Mouse (Mus musculus): Measurements from ENCODE around the gene D430042O09Rik. TPM values are rescaled to one million over a fixed set of nuclear protein-coding genes. Genes with fewer than 3 reads are reported as not detected.

The D430042O09Rik gene
- polyA plus RNA-seq, 1 experiment from 2014 or later, result 7.9 TPM

DNA sequence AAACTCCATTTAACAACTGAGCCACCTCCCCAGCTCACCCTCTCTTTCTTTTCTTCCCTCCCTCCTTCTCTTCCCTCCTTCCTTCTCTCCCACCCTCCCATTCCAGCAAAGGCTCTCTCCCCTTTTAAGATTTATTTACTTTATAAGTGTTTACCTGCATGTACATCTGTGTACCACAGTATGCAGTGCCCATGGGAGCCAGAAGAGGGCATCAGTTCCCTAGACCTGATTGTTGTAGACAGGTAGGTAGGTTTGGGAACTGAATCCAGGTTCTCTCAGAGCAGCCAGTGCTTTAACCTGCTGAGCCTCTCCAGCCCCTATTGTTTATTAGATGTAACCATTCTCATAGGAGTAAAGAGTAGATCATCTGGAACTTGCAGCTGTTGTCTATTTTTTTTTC is 14.4 kb downstream of the D430042O09Rik start:
- Histone ChIP-seq H3K27me3 (ENCODE audit: control insufficient read depth, insufficient read depth, low read length) (no peaks in the 10 kb centered on the region), H3K9ac (ENCODE audit: low read length) (no peak overlapping the region), H3K4me3 (ENCODE audit: low read depth, low read length) (no peak overlapping the region), H3K4me2 (no peak overlapping the region), H3K4me1 (ENCODE audit: control insufficient read depth, insufficient read depth, low read length) (no peaks in the 10 kb centered on the region), H3K9me3 (ENCODE audit: control insufficient read depth, low read length) (no peaks in the 10 kb centered on the region), H3K36me3 (ENCODE audit: control insufficient read depth, insufficient read depth, low read length) (no peaks in the 10 kb centered on the region), H3K27ac (ENCODE audit: low read depth, low read length) (no peak overlapping the region)
- no peak for DNase-seq (ENCODE audit: low spot score, missing footprints)
- no peak for ATAC-seq (ENCODE audit: low FRiP score)

DNA sequence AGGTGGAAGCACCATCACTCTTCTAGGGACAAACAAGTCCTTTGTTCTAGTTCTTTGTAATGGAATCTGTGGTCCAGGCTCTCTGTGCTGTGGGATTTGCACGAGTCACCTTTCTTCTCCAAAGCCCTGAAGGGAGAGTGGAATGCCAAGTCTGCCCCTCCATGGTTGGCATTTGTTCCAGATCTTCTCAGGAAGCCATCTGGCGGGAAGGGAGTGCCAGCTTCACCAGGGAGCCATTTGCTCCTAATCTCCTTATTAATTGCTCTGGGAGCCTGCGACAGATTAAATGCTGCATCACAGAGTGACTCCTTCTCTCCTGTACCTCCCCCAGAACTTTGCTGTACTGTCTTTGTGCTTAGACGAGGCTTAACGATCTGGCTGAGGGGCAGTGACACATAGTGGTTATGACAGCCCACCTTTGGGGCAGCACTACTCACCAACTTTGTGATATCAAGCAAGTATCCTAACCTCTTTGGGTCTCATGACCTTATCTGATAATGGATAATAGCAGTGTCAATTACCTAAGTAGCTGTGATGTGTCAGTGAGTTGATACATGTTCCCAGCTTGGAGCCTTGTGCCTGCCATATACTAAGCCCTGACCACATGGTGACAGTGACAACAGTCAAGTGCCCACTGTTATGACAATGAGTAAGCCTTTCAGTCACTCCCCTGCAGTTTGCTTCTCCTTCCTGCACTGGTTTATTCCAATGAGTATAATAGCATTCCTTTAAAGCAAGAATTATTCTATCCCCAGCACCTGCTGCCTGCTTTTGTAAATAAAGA is 15.7 kb downstream of the D430042O09Rik start:
- no peaks in the 10 kb centered on the region for H3K4me1 ChIP-seq (ENCODE audit: control insufficient read depth, insufficient read depth, low read length)
- 65% methylated on average over 5 of the region's 5 CpGs for WGBS
- no peak overlapping the region for H3K9ac ChIP-seq (ENCODE audit: low read length)
- H3K4me3 ChIP-seq (ENCODE audit: low read depth, low read length), result no peak overlapping the region
- no peak overlapping the region for H3K4me2 ChIP-seq
- DNase-seq (ENCODE audit: low spot score, missing footprints), result no peak
- H3K9me3 ChIP-seq (ENCODE audit: control insufficient read depth, low read length), result no peaks in the 10 kb centered on the region
- no peak for ATAC-seq (ENCODE audit: low FRiP score)
- H3K27ac ChIP-seq (ENCODE audit: low read depth, low read length), result no peak overlapping the region
- H3K27me3 ChIP-seq (ENCODE audit: control insufficient read depth, insufficient read depth, low read length), result no peaks in the 10 kb centered on the region
- H3K36me3 ChIP-seq (ENCODE audit: control insufficient read depth, insufficient read depth, low read length), result no peaks in the 10 kb centered on the region

DNA sequence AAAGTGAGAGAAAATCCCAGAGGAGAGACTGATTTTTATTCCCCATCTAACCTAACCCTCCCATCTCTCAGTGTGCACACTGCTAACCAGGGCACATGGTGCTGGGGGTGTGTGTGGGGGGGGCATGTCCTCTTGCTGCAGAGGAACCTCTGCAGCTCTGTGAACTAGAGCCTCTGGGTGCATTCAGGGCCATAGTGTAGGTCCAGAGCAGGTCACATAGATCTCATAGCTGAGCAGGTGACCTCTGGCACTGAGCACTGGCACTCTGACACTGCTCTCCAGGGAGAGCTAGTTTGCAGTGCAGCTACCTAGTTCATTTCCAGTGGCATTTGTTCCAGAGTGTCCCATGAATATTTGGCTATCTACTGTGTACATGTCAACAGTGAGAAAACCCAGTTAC is 24.0 kb downstream of the D430042O09Rik start:
- Histone ChIP-seq H3K9me3 (ENCODE audit: control insufficient read depth, low read length) (no peaks in the 10 kb centered on the region), H3K4me3 (ENCODE audit: low read depth, low read length) (no peak overlapping the region), H3K4me2 (no peak overlapping the region), H3K4me1 (ENCODE audit: control insufficient read depth, insufficient read depth, low read length) (no peaks in the 10 kb centered on the region), H3K27ac (ENCODE audit: low read depth, low read length) (no peak overlapping the region), H3K36me3 (ENCODE audit: control insufficient read depth, insufficient read depth, low read length) (no peaks in the 10 kb centered on the region), H3K9ac (ENCODE audit: low read length) (no peak overlapping the region), H3K27me3 (ENCODE audit: control insufficient read depth, insufficient read depth, low read length) (no peaks in the 10 kb centered on the region)
- ATAC-seq (ENCODE audit: low FRiP score), result no peak
- DNase-seq (ENCODE audit: low spot score, missing footprints), result no peak

DNA sequence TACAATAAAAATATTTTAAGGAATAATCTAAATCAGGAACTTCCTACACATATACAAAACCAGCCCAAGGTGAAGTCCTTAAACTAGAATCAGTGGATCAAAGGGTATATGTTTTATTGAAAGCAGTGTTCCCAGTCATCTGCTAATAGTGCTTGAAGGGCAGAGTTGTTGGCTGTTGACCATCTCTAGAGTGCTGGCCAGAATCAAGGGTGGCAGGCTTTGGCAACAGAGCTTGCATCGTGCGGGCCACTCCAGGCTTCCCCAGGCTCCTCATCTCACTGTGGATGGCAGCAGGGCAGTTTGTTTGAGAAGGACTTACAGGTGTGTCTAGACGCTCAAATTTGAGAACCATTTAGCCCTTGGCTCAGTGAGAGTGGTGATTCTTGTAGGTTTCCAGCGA is 26.1 kb downstream of the D430042O09Rik start:
- no peaks in the 10 kb centered on the region for H3K4me1 ChIP-seq (ENCODE audit: control insufficient read depth, insufficient read depth, low read length)
- H3K36me3 ChIP-seq (ENCODE audit: control insufficient read depth, insufficient read depth, low read length), result no peaks in the 10 kb centered on the region
- H3K4me2 ChIP-seq, result no peak overlapping the region
- no peaks in the 10 kb centered on the region for H3K9me3 ChIP-seq (ENCODE audit: control insufficient read depth, low read length)
- ATAC-seq (ENCODE audit: low FRiP score), result no peak
- no peak for DNase-seq (ENCODE audit: low spot score, missing footprints)
- no peak overlapping the region for H3K27ac ChIP-seq (ENCODE audit: low read depth, low read length)
- 86% methylated on average over 4 of the region's 4 CpGs for WGBS
- no peak overlapping the region for H3K4me3 ChIP-seq (ENCODE audit: low read depth, low read length)
- H3K9ac ChIP-seq (ENCODE audit: low read length), result no peak overlapping the region
- H3K27me3 ChIP-seq (ENCODE audit: control insufficient read depth, insufficient read depth, low read length), result no peaks in the 10 kb centered on the region

DNA sequence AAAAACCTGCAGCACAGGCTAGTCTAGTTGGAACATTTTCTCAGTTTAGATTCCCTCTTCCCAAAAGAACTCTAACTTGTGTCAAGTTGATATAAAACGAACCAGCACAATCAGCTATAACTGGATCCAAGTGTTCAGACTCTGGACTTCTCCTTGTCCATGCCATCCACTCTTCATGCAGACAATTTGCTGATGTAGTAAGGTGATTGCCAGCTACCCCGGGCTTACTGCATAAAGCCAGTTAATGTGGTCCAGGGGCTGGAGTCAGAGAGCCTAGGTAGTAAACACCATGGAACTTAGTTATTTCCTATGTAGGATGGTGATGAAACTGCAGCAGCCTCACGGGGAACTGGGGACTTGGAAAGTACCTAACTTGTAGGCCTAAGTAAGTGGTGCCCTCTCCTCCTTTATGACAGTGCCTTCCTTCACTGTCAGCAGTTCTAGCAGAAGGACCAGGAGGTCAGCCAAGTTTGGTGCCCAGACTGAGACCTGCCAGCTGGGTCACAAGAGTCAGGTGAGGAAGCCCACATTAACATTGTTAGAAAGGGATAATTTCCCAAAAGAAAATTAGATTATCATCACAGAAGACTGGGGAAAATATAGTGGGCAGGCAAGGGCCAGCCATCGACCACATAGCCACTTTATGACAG is 28.8 kb downstream of the D430042O09Rik start:
- Histone ChIP-seq H3K9ac (ENCODE audit: low read length) (no peak overlapping the region), H3K4me2 (no peak overlapping the region), H3K4me3 (ENCODE audit: low read depth, low read length) (no peak overlapping the region), H3K27ac (ENCODE audit: low read depth, low read length) (no peak overlapping the region), H3K27me3 (ENCODE audit: control insufficient read depth, insufficient read depth, low read length) (no peaks in the 10 kb centered on the region), H3K4me1 (ENCODE audit: control insufficient read depth, insufficient read depth, low read length) (no peaks in the 10 kb centered on the region), H3K9me3 (ENCODE audit: control insufficient read depth, low read length) (no peaks in the 10 kb centered on the region), H3K36me3 (ENCODE audit: control insufficient read depth, insufficient read depth, low read length) (no peaks in the 10 kb centered on the region)
- DNase-seq (ENCODE audit: low spot score, missing footprints), result no peak
- WGBS, result 85% methylated on average over 4 of the region's 4 CpGs
- no peak for ATAC-seq (ENCODE audit: low FRiP score)

DNA sequence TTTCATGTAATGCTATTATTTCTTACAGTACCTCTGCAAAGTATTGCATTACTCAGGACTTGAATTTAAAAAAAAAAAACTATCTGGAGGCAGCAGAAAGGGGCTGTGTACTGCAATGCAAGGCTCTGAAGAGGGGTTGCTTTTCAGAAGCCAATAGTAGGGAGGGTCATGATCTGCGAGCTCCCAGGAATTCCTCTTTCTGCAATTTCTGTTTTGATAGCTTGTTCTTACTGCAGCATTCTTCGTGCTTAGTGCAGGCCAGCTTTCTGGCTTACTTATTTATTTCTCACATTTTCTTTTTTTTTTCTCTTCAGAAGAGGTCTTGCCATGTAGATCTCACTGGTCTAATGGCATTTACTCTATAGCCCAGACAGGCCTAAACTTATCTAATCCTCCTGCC is 32.8 kb downstream of the D430042O09Rik start:
- H3K36me3 ChIP-seq (ENCODE audit: control insufficient read depth, insufficient read depth, low read length), result no peaks in the 10 kb centered on the region
- no peak overlapping the region for H3K4me3 ChIP-seq (ENCODE audit: low read depth, low read length)
- H3K27me3 ChIP-seq (ENCODE audit: control insufficient read depth, insufficient read depth, low read length), result no peaks in the 10 kb centered on the region
- no peak for DNase-seq (ENCODE audit: low spot score, missing footprints)
- H3K9me3 ChIP-seq (ENCODE audit: control insufficient read depth, low read length), result no peaks in the 10 kb centered on the region
- H3K27ac ChIP-seq (ENCODE audit: low read depth, low read length), result no peak overlapping the region
- WGBS, result 85% methylated on average over 2 of the region's 2 CpGs
- H3K4me1 ChIP-seq (ENCODE audit: control insufficient read depth, insufficient read depth, low read length), result no peaks in the 10 kb centered on the region
- H3K9ac ChIP-seq (ENCODE audit: low read length), result no peak overlapping the region
- no peak for ATAC-seq (ENCODE audit: low FRiP score)
- no peak overlapping the region for H3K4me2 ChIP-seq

DNA sequence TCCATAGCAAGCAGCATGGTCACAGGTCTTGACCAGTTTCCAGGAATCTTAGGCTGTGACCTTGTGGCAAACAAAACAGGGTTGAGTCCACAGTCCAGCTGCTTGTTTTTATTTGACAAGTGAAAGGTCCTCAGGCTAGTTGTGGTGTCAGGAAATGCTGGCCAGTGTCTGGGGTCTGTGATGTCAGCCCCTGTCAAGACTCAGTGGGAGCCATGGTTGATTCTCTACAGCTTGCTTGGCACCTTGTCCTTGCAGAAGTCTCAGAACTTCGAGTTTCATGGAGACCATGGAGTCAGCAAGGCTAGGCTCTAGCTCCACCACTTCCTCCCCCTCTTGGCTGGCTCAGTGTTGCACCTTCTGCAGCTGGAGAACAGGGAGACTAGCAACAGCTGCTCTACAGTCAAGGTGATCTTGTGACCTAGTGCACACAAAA is 33.6 kb downstream of the D430042O09Rik start:
- Histone ChIP-seq H3K27me3 (ENCODE audit: control insufficient read depth, insufficient read depth, low read length) (no peaks in the 10 kb centered on the region), H3K4me2 (no peak overlapping the region), H3K4me3 (ENCODE audit: low read depth, low read length) (no peak overlapping the region), H3K9ac (ENCODE audit: low read length) (no peak overlapping the region), H3K9me3 (ENCODE audit: control insufficient read depth, low read length) (no peaks in the 10 kb centered on the region), H3K36me3 (ENCODE audit: control insufficient read depth, insufficient read depth, low read length) (no peaks in the 10 kb centered on the region), H3K27ac (ENCODE audit: low read depth, low read length) (no peak overlapping the region), H3K4me1 (ENCODE audit: control insufficient read depth, insufficient read depth, low read length) (no peaks in the 10 kb centered on the region)
- ATAC-seq (ENCODE audit: low FRiP score), result no peak
- no peak for DNase-seq (ENCODE audit: low spot score, missing footprints)
- WGBS, result 61% methylated on average over 1 of the region's 1 CpGs

DNA sequence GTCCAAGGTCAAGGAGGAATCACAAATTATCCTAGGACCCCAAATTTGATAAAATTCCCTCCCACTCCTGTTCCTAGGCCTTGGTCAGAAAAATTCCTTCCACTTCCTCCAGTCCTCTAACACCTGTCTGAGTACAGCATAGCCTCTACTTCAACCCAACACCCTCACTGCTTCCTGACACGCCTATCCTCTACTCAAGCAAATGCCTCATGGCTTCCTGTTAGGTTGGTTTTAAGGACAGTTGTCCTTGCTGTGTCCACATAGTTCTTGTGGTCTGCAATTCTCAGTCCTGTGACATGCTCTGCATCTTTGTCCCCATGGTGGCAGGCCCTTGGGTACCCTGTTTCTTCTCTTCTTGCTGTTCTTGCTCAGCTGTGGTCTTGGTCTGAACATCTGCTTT is 37.1 kb downstream of the D430042O09Rik start:
- ATAC-seq (ENCODE audit: low FRiP score), result no peak

DNA sequence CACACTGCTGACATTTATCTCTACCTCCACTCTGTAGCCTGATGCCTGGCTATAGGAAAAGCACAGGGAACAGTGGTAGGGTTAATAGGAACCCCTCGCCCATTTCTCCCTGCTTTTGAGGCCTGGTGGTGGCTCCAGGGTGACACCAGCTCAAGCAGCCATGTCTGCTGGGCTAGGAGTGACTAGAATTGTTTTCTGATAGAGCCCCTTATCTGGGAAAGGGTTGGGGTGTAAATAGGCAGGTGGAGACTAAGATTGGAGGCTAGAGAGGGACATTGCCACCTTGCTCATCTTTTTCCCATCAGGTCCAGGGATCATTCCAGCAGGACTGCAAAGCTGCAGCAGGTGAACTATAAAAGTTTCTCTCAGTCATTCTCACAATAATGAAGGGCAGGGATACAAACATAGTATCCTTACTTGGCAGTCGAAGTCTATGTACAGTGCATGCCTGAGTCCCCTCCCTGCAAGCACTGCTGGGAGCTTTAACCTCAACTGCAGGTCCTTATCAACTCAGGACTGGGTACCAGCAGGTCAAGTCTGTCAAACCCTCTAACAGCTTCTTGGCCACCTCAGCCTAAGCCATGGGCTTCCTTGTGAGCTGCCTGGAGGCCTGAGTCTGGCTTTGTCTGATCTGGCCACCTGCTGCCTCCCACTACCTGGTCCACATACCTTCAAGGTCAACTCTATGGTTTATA is 39.1 kb downstream of the D430042O09Rik start:
- DNase-seq (ENCODE audit: low spot score, missing footprints), result no peak
- H3K4me3 ChIP-seq (ENCODE audit: low read depth, low read length), result no peak overlapping the region

More for the DNA sequence above, 37.1 kb downstream of the D430042O09Rik start:
- Histone ChIP-seq H3K4me1 (ENCODE audit: control insufficient read depth, insufficient read depth, low read length) (no peaks in the 10 kb centered on the region), H3K9ac (ENCODE audit: low read length) (no peak overlapping the region), H3K27ac (ENCODE audit: low read depth, low read length) (no peak overlapping the region), H3K4me2 (no peak overlapping the region), H3K4me3 (ENCODE audit: low read depth, low read length) (no peak overlapping the region), H3K9me3 (ENCODE audit: control insufficient read depth, low read length) (no peaks in the 10 kb centered on the region), H3K27me3 (ENCODE audit: control insufficient read depth, insufficient read depth, low read length) (no peaks in the 10 kb centered on the region), H3K36me3 (ENCODE audit: control insufficient read depth, insufficient read depth, low read length) (no peaks in the 10 kb centered on the region)
- no peak for DNase-seq (ENCODE audit: low spot score, missing footprints)
- 100% methylated on average over 1 of the region's 1 CpGs for WGBS

More for the DNA sequence above, 39.1 kb downstream of the D430042O09Rik start:
- no peak for ATAC-seq (ENCODE audit: low FRiP score)
- H3K9me3 ChIP-seq (ENCODE audit: control insufficient read depth, low read length), result no peaks in the 10 kb centered on the region
- 84% methylated on average over 2 of the region's 2 CpGs for WGBS
- no peaks in the 10 kb centered on the region for H3K36me3 ChIP-seq (ENCODE audit: control insufficient read depth, insufficient read depth, low read length)
- H3K9ac ChIP-seq (ENCODE audit: low read length), result no peak overlapping the region
- H3K27ac ChIP-seq (ENCODE audit: low read depth, low read length), result no peak overlapping the region
- H3K27me3 ChIP-seq (ENCODE audit: control insufficient read depth, insufficient read depth, low read length), result no peaks in the 10 kb centered on the region
- no peaks in the 10 kb centered on the region for H3K4me1 ChIP-seq (ENCODE audit: control insufficient read depth, insufficient read depth, low read length)
- H3K4me2 ChIP-seq, result no peak overlapping the region
